Mouse (Mus musculus) midbrain, embryonic 16.5 days (tissue): Measurements from ENCODE around the gene 2610528J11Rik. TPM values are rescaled to one million over a fixed set of nuclear protein-coding genes. Genes with fewer than 3 reads are reported as not detected.

ENCODE experiments used
- ATAC-seq: fragments of 200-750 bp; cut with Nextera tagmentation; 2 replicates; pipeline ENCODE4 v1.8.0; 2017; ENCODE audit warnings: moderate TSS enrichment
- H3K27ac ChIP-seq: fragments of 300-500 bp; sonication (generic); 2 replicates; pipeline ENCODE4 v1.5.1; 2014; ENCODE audit warnings: mild to moderate bottlenecking, low read length, mixed read lengths
- H3K27me3 ChIP-seq: fragments of 300-500 bp; sonication (generic); 2 replicates; pipeline ENCODE4 v1.6.1; 2014; ENCODE audit warnings: low read depth, low read length, mixed read lengths; ENCODE audit not compliant: control insufficient read depth, insufficient read depth
- H3K36me3 ChIP-seq: fragments of 300-500 bp; sonication (generic); 2 replicates; pipeline ENCODE4 v1.6.1; 2014; ENCODE audit warnings: mild to moderate bottlenecking, low read length, moderate library complexity, mixed read lengths; ENCODE audit not compliant: control insufficient read depth, insufficient read depth
- H3K4me1 ChIP-seq: fragments of 300-500 bp; sonication (generic); 2 replicates; pipeline ENCODE4 v1.6.1; 2014; ENCODE audit warnings: mild to moderate bottlenecking, low read length, mixed read lengths; ENCODE audit not compliant: control insufficient read depth, insufficient read depth
- H3K4me2 ChIP-seq: fragments of 300-500 bp; sonication (generic); 2 replicates; pipeline ENCODE4 v1.6.1; 2014; ENCODE audit warnings: mild to moderate bottlenecking, low read length, mixed read lengths
- H3K4me3 ChIP-seq: fragments of 300-500 bp; sonication (generic); 2 replicates; pipeline ENCODE4 v1.5.1; 2014; ENCODE audit warnings: low read depth, mild to moderate bottlenecking, low read length, moderate library complexity, mixed read lengths
- H3K9ac ChIP-seq: fragments of 300-500 bp; sonication (generic); 2 replicates; pipeline ENCODE4 v1.6.1; 2014; ENCODE audit warnings: low read depth, low read length, mixed read lengths
- H3K9me3 ChIP-seq: fragments of 300-500 bp; sonication (generic); replicated peaks from 2 replicates; pipeline ENCODE4 v1.6.1; 2014; ENCODE audit warnings: mild to moderate bottlenecking, low read length, mixed read lengths; ENCODE audit not compliant: control insufficient read depth, poor library complexity, severe bottlenecking
- WGBS: fragments of 180-500 bp; shearing (Covaris S2); extraction: QIAGEN DNeasy Blood & Tissue Kit; methylation state at CpG from one replicate; pipeline ENCODE4 v1.1.7; 2014; 5-methylcytosine and 5-hydroxymethylcytosine counted together
- polyA plus RNA-seq: library from polyadenylated mRNA; unstranded; fragments of >200 nt; fragmentation: Nextera tagmentation; extraction: Ambion mirVana; gene quantifications from 2 replicates; pipeline ENCODE4 v1.2.1, GENCODE M21; 2015

2610528J11Rik gene
- polyA plus RNA-seq, 1 experiment from 2014 or later = not detected

DNA sequence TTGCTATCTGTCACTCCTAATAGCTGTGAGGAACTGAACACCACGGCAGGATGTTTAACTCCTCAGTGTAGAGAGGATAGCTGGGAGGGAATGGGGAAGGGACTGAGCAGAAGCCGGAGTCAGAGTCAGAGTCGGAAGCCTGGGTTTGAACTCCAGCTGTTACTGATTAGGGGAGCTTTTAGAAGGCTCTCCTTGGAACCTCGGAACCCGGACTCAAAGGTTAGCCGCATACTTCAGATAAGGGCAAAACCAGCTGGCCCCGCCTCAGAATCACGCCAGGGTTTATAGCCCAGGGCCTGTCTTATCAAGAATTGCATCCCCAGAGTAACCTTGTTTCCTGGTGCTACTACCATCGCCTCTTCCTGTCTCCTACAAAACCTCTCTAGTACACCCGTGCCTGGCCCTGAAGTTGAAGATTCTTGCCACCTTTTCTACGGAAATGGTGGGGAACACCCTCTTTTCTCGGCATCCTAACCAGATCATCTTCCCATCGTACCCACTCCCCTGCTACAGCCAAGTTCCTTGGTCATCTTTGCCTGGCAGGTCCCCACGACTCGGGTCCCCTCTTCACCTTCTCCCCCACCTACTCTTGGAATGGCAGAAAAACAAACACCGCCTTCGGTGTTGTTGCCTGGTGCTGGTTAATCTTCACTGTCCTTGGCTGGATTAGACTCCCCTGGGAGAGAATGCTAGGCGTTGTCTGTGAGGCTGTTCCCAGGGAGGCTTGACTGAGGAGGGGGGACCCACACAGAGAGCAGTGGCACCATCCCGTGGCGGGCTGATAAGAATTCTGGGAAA lies 9.9 kb upstream of the 2610528J11Rik start:
- 25% methylated on average over 20 of the region's 20 CpGs for WGBS
- no peak overlapping the region for H3K27ac ChIP-seq
- H3K4me3 ChIP-seq = no peak overlapping the region
- H3K4me2 ChIP-seq = no peak overlapping the region; the same call in 1 of the 2 replicates
- H3K4me1 ChIP-seq = peaks cover 4% of the 10 kb centered on the region; the same call in 1 of the 2 replicates
- no peaks in the 10 kb centered on the region for H3K27me3 ChIP-seq
- no peaks in the 10 kb centered on the region for H3K36me3 ChIP-seq
- no peak overlapping the region for H3K9ac ChIP-seq
- ATAC-seq = no peak
- no peaks in the 10 kb centered on the region for H3K9me3 ChIP-seq

DNA sequence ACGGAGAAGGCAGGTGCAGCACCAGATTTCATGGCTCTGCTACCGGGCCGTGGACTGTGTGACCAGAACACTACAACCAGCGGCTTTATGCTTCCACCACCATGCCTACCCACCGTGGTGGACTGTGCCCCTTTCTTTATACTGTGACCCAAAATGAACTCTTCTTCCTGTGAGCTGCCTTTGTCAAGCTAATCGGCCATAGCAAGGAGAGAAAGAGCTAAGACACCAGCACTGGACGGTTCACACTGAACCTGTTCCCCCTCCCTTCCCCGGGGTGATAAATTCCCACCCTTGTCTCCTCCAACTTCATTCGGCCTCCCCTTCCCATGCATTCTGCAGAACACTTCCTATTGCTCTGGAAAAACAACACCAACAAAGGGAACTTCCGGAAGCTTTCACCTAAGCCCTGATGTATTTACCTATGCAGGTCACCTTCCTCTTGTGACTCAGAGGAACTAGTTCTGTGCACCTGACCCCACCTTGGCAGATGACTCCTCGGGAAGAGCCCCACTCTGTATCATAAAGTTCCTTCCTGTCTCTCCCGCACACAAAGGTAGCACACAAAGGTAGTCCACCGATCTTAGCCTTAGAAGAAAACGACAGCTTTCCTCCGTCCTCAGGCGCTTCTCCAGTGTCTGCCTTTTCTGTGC lies 9.2 kb upstream of the 2610528J11Rik start:
- no peaks in the 10 kb centered on the region for H3K27me3 ChIP-seq
- 36% methylated on average over 16 of the region's 16 CpGs for WGBS
- no peak overlapping the region for H3K4me3 ChIP-seq
- ATAC-seq = no peak
- no peak overlapping the region for H3K27ac ChIP-seq
- no peak overlapping the region; the same call in 1 of the 2 replicates for H3K4me2 ChIP-seq
- no peak overlapping the region for H3K9ac ChIP-seq
- H3K4me1 ChIP-seq = peaks cover 4% of the 10 kb centered on the region; the same call in 1 of the 2 replicates
- H3K9me3 ChIP-seq = no peaks in the 10 kb centered on the region
- no peaks in the 10 kb centered on the region for H3K36me3 ChIP-seq

GRCm38 (mm10) chr4:118518208-118518607 lies 8.6 kb upstream of the 2610528J11Rik start:
- no peak overlapping the region for H3K9ac ChIP-seq
- H3K4me1 ChIP-seq = peaks cover 4% of the 10 kb centered on the region; the same call in 1 of the 2 replicates
- ATAC-seq = no peak
- no peaks in the 10 kb centered on the region for H3K36me3 ChIP-seq
- H3K4me3 ChIP-seq = no peak overlapping the region
- H3K27me3 ChIP-seq = no peaks in the 10 kb centered on the region
- H3K27ac ChIP-seq = no peak overlapping the region
- H3K4me2 ChIP-seq = no peak overlapping the region
- H3K9me3 ChIP-seq = no peaks in the 10 kb centered on the region
- WGBS = 76% methylated on average over 5 of the region's 5 CpGs

DNA sequence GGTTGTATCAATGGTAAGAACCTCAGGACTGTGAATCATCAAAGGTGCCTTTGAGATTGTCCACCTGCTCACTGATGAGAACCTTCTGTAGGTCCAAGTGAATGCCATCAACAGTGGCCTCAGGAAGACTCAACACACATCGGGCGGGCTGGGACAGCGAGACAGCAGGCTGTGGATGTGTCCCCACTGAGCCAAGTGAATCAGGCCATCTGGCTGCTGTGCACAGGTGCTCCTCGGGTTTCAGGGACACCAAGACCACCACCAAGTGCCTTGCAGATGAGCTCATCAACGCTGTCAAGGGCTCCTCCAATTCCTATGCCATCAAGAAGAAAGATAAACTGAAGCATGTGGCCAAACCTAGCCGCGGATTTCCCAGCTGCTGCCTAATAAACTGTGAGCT lies 4.6 kb upstream of the 2610528J11Rik start:
- Histone ChIP-seq H3K9me3 (no peaks in the 10 kb centered on the region), H3K36me3 (no peaks in the 10 kb centered on the region), H3K4me1 (peaks cover 1% of the 10 kb centered on the region; the same call in 1 of the 2 replicates), H3K4me3 (no peak overlapping the region), H3K27ac (no peak overlapping the region), H3K9ac (no peak overlapping the region), H3K4me2 (no peak overlapping the region), H3K27me3 (no peaks in the 10 kb centered on the region)
- 86% methylated on average over 7 of the region's 7 CpGs for WGBS
- no peak for ATAC-seq

DNA sequence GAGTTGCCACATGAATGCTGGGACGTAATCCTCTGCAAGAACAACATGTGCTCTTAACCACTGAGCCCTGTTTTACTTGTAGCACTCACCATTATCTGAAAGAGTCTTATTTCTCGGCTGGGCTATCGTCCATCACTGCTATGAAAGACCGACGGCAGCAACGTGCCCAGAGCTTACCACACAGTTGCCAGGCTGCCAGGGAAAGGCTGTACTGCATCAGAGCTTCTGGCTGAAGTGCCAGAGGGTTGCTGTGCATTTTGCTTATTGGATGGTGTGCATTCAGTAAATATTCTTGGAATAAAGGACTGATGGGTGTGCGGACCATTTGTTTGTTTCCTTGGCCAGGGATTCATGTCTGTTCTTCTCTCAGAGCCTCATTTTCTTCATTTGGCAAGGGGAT lies 2.8 kb upstream of the 2610528J11Rik start:
- Histone ChIP-seq H3K4me1 (no peaks in the 10 kb centered on the region), H3K4me3 (no peak overlapping the region), H3K36me3 (no peaks in the 10 kb centered on the region), H3K27me3 (no peaks in the 10 kb centered on the region), H3K4me2 (no peak overlapping the region), H3K9ac (no peak overlapping the region), H3K9me3 (no peaks in the 10 kb centered on the region), H3K27ac (no peak overlapping the region)
- no peak for ATAC-seq
- 78% methylated on average over 7 of the region's 7 CpGs for WGBS

DNA sequence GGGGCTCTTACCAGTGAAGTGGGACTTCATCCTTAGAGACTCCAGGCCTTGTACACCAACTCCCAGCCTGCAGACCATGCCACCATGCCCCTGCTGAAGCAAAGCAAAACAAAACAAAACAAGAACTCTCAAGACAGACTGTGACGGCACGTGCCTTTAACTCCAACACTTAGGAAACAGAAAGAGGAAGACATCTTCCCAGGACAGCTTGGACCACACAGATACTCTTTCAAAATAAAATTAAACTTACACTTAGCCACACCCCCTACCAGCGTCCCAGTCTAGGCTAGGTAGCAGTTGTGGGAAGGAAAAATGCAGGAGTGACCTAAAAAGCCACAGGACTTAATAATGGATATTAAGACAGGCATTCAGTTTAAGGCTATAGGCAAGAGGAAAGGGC lies 1.0 kb upstream of the 2610528J11Rik start:
- no peak for ATAC-seq
- no peaks in the 10 kb centered on the region for H3K4me1 ChIP-seq
- H3K27me3 ChIP-seq = no peaks in the 10 kb centered on the region
- no peak overlapping the region for H3K27ac ChIP-seq
- no peaks in the 10 kb centered on the region for H3K9me3 ChIP-seq
- WGBS = 84% methylated on average over 3 of the region's 3 CpGs
- H3K4me2 ChIP-seq = no peak overlapping the region
- H3K4me3 ChIP-seq = no peak overlapping the region
- H3K9ac ChIP-seq = no peak overlapping the region
- H3K36me3 ChIP-seq = no peaks in the 10 kb centered on the region

DNA sequence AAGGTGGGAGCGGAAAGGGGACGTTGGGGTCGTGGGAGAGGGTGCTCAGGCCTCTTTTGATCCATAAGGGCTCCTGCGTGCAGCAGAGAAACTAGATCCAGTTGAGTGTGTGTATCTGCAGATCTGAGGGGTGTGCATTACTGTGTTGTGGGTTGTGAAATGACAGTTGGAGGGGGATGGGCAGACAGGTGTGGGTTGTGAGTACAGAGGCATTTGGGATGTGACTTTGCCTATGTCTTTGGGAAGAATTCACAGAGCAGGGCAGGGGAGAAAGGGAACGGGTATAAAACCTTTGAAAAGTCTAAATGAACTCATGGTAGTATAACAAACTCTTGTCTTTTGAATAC lies 509 bp downstream of the 2610528J11Rik start:
- H3K4me1 ChIP-seq = no peaks in the 10 kb centered on the region
- no peak for ATAC-seq
- no peaks in the 10 kb centered on the region for H3K27me3 ChIP-seq
- H3K9me3 ChIP-seq = no peaks in the 10 kb centered on the region
- no peak overlapping the region for H3K9ac ChIP-seq
- H3K4me3 ChIP-seq = no peak overlapping the region
- 43% methylated on average over 5 of the region's 5 CpGs for WGBS
- no peaks in the 10 kb centered on the region for H3K36me3 ChIP-seq
- H3K27ac ChIP-seq = no peak overlapping the region
- H3K4me2 ChIP-seq = no peak overlapping the region

- no peaks in the 10 kb centered on the region for H3K36me3 ChIP-seq
- H3K4me1 ChIP-seq = no peaks in the 10 kb centered on the region
- WGBS = 92% methylated on average over 6 of the region's 6 CpGs
- H3K9ac ChIP-seq = no peak overlapping the region
- no peak for ATAC-seq
- no peaks in the 10 kb centered on the region for H3K9me3 ChIP-seq
- no peaks in the 10 kb centered on the region for H3K27me3 ChIP-seq
- no peak overlapping the region for H3K4me3 ChIP-seq
- H3K27ac ChIP-seq = no peak overlapping the region
- no peak overlapping the region for H3K4me2 ChIP-seq
These were observed 921 bp downstream of the 2610528J11Rik start for GRCm38 (mm10) chr4:118527720-118528119.

GRCm38 (mm10) chr4:118532663-118533062 lies 5.9 kb downstream of the 2610528J11Rik start:
- WGBS = 72% methylated on average over 5 of the region's 5 CpGs
- Histone ChIP-seq H3K4me2 (no peak overlapping the region), H3K27ac (no peak overlapping the region), H3K4me1 (no peaks in the 10 kb centered on the region), H3K4me3 (no peak overlapping the region), H3K27me3 (no peaks in the 10 kb centered on the region), H3K36me3 (no peaks in the 10 kb centered on the region), H3K9ac (no peak overlapping the region), H3K9me3 (no peaks in the 10 kb centered on the region)
- ATAC-seq = no peak
